Mouse (Mus musculus) ES-CJ7 (cell line): ENCODE data around the gene Adcy2.

Experiments used
- DNase-seq: peaks from one replicate; pipeline ENCODE4 v3.0.0; 2011; ENCODE audit warnings: low read depth, low spot score

Gene Adcy2

DNA sequence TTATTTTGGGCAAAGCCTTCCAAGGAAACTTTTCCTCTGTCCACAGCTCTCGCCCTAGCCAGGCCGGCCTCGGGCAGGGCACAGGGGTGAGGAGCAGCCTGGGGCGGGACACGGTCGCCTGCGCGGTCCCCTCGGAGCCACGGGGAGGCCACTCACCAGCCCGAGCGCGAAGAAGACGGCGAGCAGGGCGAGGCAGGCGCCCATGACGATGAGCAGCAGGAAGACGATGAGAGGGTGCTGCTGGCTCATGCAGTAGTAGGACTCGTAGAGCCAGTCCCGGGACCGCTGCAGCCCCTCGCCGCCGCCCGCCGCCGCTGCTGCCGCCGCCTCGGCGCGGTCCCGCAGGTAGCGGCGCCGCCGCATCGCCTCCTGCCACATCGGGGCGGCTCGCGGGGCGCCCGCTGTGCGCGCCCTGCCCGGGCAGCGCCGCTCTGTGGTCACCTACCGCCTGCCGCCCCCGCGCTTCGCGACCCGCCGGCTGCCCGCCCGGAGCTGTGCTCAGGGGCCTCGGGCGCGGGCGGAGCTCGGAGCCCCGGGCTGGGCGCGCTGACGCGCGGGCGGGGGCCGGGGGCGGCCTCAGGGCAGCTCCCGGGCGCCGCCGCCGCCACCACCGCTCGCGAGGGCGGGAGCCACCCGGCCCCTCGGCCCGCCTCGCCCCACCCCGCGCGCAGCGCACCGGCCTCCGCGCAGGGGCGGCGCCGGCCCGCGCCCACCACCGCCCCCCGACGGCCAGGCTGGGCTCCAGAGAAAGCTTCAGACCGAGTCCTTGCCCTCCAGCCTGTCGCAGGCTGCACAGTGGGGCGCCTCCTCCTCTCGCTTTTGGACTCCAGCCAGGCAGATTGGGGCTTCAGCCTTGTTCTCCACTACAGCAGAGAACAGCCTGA lies at the start of gene Adcy2:
Gene Adcy2 (minus strand): TSS at position 624 of the 884 bp plus-strand sequence.
- DNase-seq = peak; percentile 52

DNA sequence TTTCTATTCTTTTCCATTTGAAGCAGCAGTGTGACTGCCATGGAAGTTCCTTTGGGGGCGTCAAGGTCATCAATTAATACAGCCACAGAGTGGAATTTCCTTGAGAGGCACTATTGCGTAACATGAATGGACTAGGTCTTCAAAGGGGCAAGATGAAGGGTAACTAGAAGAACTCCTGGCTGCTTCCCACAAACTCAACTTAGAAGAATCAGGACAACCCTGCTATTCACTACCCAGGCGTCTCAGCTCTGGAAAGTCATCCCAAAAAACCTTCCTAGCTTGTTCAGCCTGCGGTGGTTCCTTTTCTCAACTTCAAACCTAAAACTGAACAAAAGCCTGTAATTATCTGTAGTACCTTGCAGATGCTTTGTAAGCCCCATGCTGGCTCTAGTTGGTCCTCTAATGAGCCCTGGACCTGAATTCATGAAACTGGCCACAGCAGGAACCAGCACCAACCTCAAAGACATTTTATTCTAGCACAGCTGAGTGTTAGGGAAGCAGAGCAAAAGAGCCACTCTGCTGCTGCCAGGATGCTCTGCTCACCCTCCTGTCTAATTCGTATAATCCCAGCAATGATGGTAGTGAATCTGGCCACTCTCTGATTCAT lies 37.8 kb upstream of the Adcy2 start:
- DNase-seq = no peak

GRCm38 (mm10) chr13:69034621-69035020 lies 35.3 kb upstream of the Adcy2 start:
- DNase-seq = no peak

GRCm38 (mm10) chr13:69033532-69033931 lies 34.2 kb upstream of the Adcy2 start:
- DNase-seq = no peak

DNA sequence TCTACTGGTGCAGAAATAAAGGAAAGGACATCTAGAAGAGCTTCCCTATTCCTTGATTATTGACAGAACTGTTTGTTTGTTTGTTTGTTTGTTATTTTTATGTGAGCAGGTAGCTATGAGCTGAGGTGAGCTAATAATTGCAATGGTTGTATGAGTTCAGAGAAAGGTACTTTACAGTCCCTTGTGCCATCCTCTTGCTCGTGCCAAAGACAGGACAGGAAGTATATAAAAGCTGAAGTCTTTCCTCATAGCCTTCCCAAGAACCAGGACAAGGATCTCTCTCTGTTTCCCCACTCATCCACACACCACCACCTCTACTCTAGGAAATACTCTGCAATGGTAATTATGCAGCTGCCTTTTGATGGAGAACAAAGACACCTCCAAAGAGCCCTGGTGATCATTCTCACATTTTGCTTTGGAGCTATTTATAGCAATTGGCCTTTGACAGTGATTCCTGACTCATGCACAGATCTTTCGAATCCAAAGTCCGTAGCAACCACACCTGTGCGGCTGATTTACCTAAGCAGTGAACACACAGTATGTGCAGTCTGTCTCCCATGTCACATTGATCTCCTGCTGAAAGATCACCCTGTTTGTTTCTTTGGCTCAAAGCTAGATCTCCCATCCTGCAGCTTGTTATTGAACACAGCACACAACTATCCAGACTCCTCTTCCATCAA lies 29.9 kb upstream of the Adcy2 start:
- DNase-seq = no peak

- DNase-seq = no peak
Measured at GRCm38 (mm10) chr13:69024964-69025363, 25.6 kb upstream of the Adcy2 start.

- no peak for DNase-seq
Measured at GRCm38 (mm10) chr13:69023239-69023638, 23.9 kb upstream of the Adcy2 start.

DNA sequence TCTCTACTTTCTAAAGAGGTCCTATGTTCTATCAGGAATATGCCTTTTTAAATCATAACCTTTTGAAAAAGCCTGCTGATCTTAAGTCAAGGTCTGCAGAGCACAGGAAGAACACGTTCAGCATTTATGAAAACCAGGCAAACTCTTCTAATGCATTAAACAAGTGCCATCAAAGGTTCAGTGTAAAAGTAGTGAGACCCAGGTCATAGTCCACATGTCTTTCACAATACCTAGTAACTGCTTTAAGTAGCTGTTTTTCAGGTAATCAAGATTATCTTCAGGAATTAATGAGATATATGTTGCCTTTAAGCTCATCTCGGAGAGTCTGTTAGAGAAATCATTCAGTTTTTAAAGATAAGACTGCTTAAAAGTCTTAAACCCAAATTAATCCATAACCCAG lies 21.2 kb upstream of the Adcy2 start:
- DNase-seq = no peak

- no peak for DNase-seq
Measured at GRCm38 (mm10) chr13:69006915-69007314, 7.6 kb upstream of the Adcy2 start.

GRCm38 (mm10) chr13:69006091-69006490 lies 6.8 kb upstream of the Adcy2 start:
- no peak for DNase-seq

- DNase-seq = no peak
Measured at GRCm38 (mm10) chr13:69004406-69004805, 5.1 kb upstream of the Adcy2 start.

DNA sequence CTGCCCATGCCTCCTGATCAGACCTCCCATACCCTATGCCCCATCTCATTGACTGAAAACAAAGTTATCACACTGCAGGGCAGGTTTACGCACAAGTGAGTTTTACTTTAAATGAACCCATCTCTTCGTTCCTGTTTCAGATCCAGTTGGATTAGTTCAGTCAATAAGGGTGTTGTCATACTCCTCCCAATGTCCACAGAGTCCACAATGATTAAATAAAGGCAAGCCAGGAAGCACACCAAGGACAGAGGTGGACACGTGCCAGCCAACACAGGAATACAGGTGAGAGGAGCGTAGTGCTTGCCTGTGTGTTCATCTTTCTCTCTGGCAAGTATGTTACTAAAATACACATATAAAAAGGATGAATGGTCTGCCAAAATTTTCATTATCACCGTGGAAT lies 3.3 kb upstream of the Adcy2 start:
- no peak for DNase-seq

GRCm38 (mm10) chr13:69002173-69002572 lies 2.8 kb upstream of the Adcy2 start:
- peak; percentile 74 for DNase-seq

- no peak for DNase-seq
Measured at GRCm38 (mm10) chr13:68999826-69000225, 485 bp upstream of the Adcy2 start.

DNA sequence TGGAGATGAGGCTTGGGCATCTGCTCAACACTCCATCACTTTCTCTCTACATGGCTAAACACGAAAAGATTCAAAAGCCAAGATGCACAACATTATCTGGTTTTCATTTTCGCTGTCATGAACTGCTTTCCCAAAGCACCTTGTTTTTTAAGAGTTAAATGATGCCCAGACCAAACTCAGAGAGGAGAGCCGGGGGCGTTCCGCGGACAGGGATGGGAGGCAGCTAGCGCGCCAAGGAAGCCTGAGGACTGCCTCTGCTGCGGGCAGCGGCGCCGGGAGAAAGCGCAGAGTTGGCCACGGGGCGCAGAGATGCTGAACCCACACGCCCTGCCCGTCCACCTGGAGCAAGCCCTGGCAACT lies 803 bp downstream of the Adcy2 start:
- DNase-seq = no peak

DNA sequence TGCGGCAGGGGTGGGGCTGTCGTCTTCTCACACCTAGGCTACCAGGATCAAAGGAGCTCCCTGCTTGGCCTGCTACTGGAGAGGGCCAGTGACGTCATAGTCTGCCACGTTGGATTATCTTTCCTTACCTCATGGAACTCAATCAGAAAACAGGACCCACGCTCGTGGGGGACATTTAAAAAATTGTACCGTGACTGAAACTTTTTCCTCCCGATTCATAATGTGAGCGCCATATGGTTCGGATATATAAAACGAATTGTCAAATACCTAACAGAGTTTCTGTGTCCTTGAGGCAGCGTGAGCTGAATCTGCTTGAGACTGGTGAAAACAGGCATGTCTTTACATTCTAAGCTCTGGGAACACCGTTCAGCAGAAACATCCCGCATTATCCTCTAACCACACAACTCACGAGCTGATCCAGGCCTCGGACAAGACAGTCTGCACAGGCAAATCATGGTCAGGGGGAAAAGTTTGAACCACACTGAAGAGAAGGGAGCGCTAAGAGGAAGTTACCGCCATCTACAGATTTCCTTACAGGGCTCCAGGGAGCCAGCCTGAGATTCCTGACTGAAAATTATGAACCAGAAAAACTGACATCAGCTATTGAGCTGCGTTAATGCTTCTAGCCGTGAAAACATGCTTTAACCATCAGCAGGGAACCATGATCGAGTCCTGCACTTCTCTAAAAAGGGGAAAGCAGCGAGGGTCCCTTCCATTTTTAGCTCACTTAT lies 1.4 kb downstream of the Adcy2 start:
- DNase-seq = peak; percentile 13

- no peak for DNase-seq
Measured at GRCm38 (mm10) chr13:68997386-68997785, 2.0 kb downstream of the Adcy2 start.

DNA sequence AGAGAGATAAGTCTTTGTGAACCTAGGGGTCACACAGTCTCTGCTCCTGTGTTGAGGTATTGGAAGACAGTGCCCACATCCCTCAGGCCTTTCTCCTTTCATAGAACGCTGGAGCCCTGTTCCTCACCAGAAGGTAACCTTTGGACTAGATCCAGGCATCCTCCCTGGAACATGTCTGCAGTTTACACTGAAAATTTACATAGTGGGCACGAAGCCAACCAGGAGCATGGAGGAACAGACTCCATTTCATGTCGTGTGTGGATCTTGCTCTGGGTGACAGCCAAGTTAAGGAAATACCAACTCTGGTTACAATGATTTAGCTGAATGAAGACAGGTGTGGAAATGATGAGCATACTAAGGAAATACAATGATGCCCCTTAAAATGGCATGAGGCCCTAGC lies 2.7 kb downstream of the Adcy2 start:
- no peak for DNase-seq

GRCm38 (mm10) chr13:68985789-68986188 lies 13.6 kb downstream of the Adcy2 start:
- no peak for DNase-seq

- no peak for DNase-seq
Measured at GRCm38 (mm10) chr13:68984000-68984399, 15.3 kb downstream of the Adcy2 start.

GRCm38 (mm10) chr13:68981048-68981447 lies 18.3 kb downstream of the Adcy2 start:
- no peak for DNase-seq

- no peak for DNase-seq
Measured at GRCm38 (mm10) chr13:68973143-68973542, 26.2 kb downstream of the Adcy2 start.
